ENCODE assay signal across 25 mouse cellular contexts in the genomic region with DNA sequence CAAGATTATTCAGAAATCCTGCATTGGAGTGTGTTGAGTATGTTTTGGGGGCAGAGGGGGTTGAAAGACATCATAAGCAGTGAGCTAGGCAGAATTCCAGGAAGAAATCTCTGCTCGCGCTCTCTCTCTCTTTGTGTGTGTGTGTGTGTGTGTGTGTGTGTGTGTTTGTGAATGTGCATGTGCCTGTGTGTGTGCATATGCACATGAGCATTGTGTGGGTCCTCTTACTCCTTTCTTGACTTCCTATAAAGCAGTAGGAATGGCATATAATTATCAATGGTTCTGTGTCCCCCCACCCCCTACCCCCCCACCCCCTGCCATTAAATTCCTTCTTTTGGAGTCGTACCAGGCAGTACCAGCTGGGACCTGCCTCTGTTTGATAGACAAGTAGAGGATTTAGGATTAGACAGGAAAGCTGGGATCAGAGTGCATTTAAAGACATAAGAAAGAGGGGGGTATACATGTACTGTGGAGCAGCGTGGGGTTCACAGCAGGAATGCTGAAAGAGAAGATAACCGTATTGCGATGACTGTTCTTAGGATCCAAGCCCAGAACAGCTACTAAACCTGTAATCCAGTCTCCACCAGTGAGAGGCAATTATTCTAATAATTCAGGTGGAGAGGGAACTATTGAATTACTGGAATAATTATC.
DNase-seq lines count a peak whose midpoint lies in the region; ATAC-seq and TF ChIP-seq lines count a peak whose summit lies in the region.
"Had no signal": no experiment of that assay in that cellular context is flagged by ENCODE, and none has a peak within 500 bp of the region (broad histone marks: within the 10 kb centered on the region; RNA-seq: fewer than 3 reads in every experiment).

No protein-coding gene starts in this region.

- H3K27ac ChIP-seq in hindbrain, embryonic 14.5 days, result no peak overlapping the region
- no peak overlapping the region for H3K27ac ChIP-seq in hindbrain, embryonic 11.5 days (ENCODE audit: low read depth, low read length)
- no peak overlapping the region for H3K27ac ChIP-seq in forebrain, postnatal 0 days (ENCODE audit: low read depth, low read length)
- H3K27ac ChIP-seq: heart, embryonic 15.5 days; intestine, embryonic 15.5 days; limb, embryonic 10.5 days; liver, embryonic 15.5 days; lung, embryonic 15.5 days; neural tube, embryonic 12.5 days; stomach, embryonic 15.5 days had no signal

- no peaks in the 10 kb centered on the region for H3K36me3 ChIP-seq in hindbrain, embryonic 14.5 days (replicated peaks; ENCODE audit: control insufficient read depth, insufficient read depth)
- H3K36me3 ChIP-seq in hindbrain, embryonic 11.5 days (ENCODE audit: control insufficient read depth, insufficient read depth, low read length), result no peaks in the 10 kb centered on the region
- H3K36me3 ChIP-seq in forebrain, postnatal 0 days (ENCODE audit: insufficient read depth), result no peaks in the 10 kb centered on the region
- H3K36me3 ChIP-seq: heart, embryonic 15.5 days; intestine, embryonic 15.5 days; limb, embryonic 10.5 days; liver, embryonic 15.5 days; lung, embryonic 15.5 days; neural tube, embryonic 12.5 days; stomach, embryonic 15.5 days had no signal

- H3K9ac ChIP-seq in hindbrain, embryonic 14.5 days, result no peak overlapping the region
- H3K9ac ChIP-seq in hindbrain, embryonic 11.5 days (ENCODE audit: low read depth, low read length), result no peak overlapping the region
- H3K9ac ChIP-seq in forebrain, postnatal 0 days, result no peak overlapping the region
- H3K9ac ChIP-seq: heart, embryonic 15.5 days; intestine, embryonic 15.5 days; liver, embryonic 15.5 days; lung, embryonic 15.5 days; neural tube, embryonic 12.5 days; stomach, embryonic 15.5 days had no signal

- no peaks in the 10 kb centered on the region for H3K4me1 ChIP-seq in hindbrain, embryonic 14.5 days (replicated peaks; ENCODE audit: control insufficient read depth, insufficient read depth, low read length)
- H3K4me1 ChIP-seq in hindbrain, embryonic 11.5 days (replicated peaks; ENCODE audit: control insufficient read depth, insufficient read depth, low read length), result no peaks in the 10 kb centered on the region
- H3K4me1 ChIP-seq in forebrain, postnatal 0 days (ENCODE audit: insufficient read depth), result no peaks in the 10 kb centered on the region
- H3K4me1 ChIP-seq: heart, embryonic 15.5 days; intestine, embryonic 15.5 days; liver, embryonic 15.5 days; lung, embryonic 15.5 days; megakaryocyte, embryonic 14.5 days; neural tube, embryonic 12.5 days; stomach, embryonic 15.5 days had no signal

- no peak for DNase-seq in hindbrain, embryonic 14.5 days (ENCODE audit: low spot score)
- no peak for DNase-seq in hindbrain, embryonic 11.5 days (ENCODE audit: low spot score)
- DNase-seq in retina, postnatal 1 day, result peak; percentile 57
- no peak for DNase-seq in retina, embryonic 14.5 days (ENCODE audit: low spot score)
- peak; percentile 16 for DNase-seq in forebrain, postnatal 0 days
- DNase-seq in thymus, postnatal 10 days (ENCODE audit: low spot score in 2 of 2), result no peak
- DNase-seq: adrenal gland, adult 2 months; cerebellum, adult 11-12 months; cerebellum, postnatal 14 days; heart, postnatal 4 days; kidney, adult 8-10 months; kidney, postnatal 10 days; liver; lung, postnatal 36 days; right cerebral cortex, adult 18-20 months; thymus, postnatal 4 days had no signal

- no peaks in the 10 kb centered on the region for H3K27me3 ChIP-seq in hindbrain, embryonic 14.5 days (ENCODE audit: control insufficient read depth, insufficient read depth, low read length)
- H3K27me3 ChIP-seq in hindbrain, embryonic 11.5 days (ENCODE audit: control insufficient read depth, insufficient read depth, low read length), result no peaks in the 10 kb centered on the region
- H3K27me3 ChIP-seq in forebrain, postnatal 0 days (ENCODE audit: insufficient read depth, low read length), result no peaks in the 10 kb centered on the region
- H3K27me3 ChIP-seq: heart, embryonic 15.5 days; intestine, embryonic 15.5 days; liver, embryonic 15.5 days; lung, embryonic 15.5 days; megakaryocyte, embryonic 14.5 days; neural tube, embryonic 12.5 days; stomach, embryonic 15.5 days had no signal

- no peak overlapping the region for H3K4me3 ChIP-seq in hindbrain, embryonic 14.5 days (replicated peaks; ENCODE audit: low read length)
- H3K4me3 ChIP-seq in hindbrain, embryonic 11.5 days (ENCODE audit: low read depth, low read length), result no peak overlapping the region
- no peak overlapping the region for H3K4me3 ChIP-seq in forebrain, postnatal 0 days (ENCODE audit: low read depth, low read length)
- H3K4me3 ChIP-seq: heart, embryonic 15.5 days; intestine, embryonic 15.5 days; limb, embryonic 10.5 days; liver, embryonic 15.5 days; lung, embryonic 15.5 days; megakaryocyte, embryonic 14.5 days; neural tube, embryonic 12.5 days; stomach, embryonic 15.5 days had no signal

- no peak overlapping the region for H3K4me2 ChIP-seq in hindbrain, embryonic 14.5 days (replicated peaks)
- no peak overlapping the region for H3K4me2 ChIP-seq in hindbrain, embryonic 11.5 days (replicated peaks; ENCODE audit: low read depth, low read length)
- H3K4me2 ChIP-seq in forebrain, postnatal 0 days (ENCODE audit: low read depth), result no peak overlapping the region
- H3K4me2 ChIP-seq: heart, embryonic 15.5 days; intestine, embryonic 15.5 days; liver, embryonic 15.5 days; lung, embryonic 15.5 days; neural tube, embryonic 12.5 days; stomach, embryonic 15.5 days had no signal

- 59% methylated on average over 6 of the region's 6 CpGs for WGBS in hindbrain, embryonic 14.5 days
- WGBS in hindbrain, embryonic 11.5 days, result 76% methylated on average over 6 of the region's 6 CpGs
- WGBS in forebrain, postnatal 0 days, result 28% methylated on average over 6 of the region's 6 CpGs

- H3K9me3 ChIP-seq in hindbrain, embryonic 14.5 days (ENCODE audit: control insufficient read depth, low read length), result no peaks in the 10 kb centered on the region
- no peaks in the 10 kb centered on the region for H3K9me3 ChIP-seq in hindbrain, embryonic 11.5 days (ENCODE audit: control insufficient read depth, low read length)
- H3K9me3 ChIP-seq in forebrain, postnatal 0 days (ENCODE audit: low read length), result no peaks in the 10 kb centered on the region
- H3K9me3 ChIP-seq: heart, embryonic 15.5 days; intestine, embryonic 15.5 days; limb, embryonic 10.5 days; liver, embryonic 15.5 days; lung, embryonic 15.5 days; megakaryocyte, embryonic 14.5 days; neural tube, embryonic 12.5 days; stomach, embryonic 15.5 days had no signal

- no peak for TF ChIP-seq CTCF in forebrain, postnatal 0 days (IDR thresholded peaks at IDR 0.05; ENCODE audit: low read depth)

- 0 out of 2 replicates have a peak, but pooled peaks have one; percentile 14 for ATAC-seq in hindbrain, embryonic 14.5 days (ENCODE audit: low FRiP score)
- no peak for ATAC-seq in hindbrain, embryonic 11.5 days (ENCODE audit: low FRiP score)
- ATAC-seq in forebrain, postnatal 0 days, result peak; percentile 79
- no peak for ATAC-seq in erythroid progenitor cell, adult 5-6 weeks (replicated peaks; ENCODE audit: low FRiP score, poor library complexity, severe bottlenecking)
- ATAC-seq: intestine, embryonic 15.5 days had no signal

Comparison
In these comparisons a context has a peak if more than half of its experiments do, and no peak if none do; other contexts are left out.
1. ATAC-seq: peak in hindbrain, embryonic 14.5 days (single experiment) and forebrain, postnatal 0 days (single experiment); none in hindbrain, embryonic 11.5 days (single experiment) and erythroid progenitor cell, adult 5-6 weeks (single experiment).
2. DNase-seq: peak in retina, postnatal 1 day (single experiment) and forebrain, postnatal 0 days (single experiment); none in hindbrain, embryonic 14.5 days (single experiment), hindbrain, embryonic 11.5 days (single experiment), retina, embryonic 14.5 days (single experiment) and thymus, postnatal 10 days (0 of 2).